Mouse (Mus musculus) natural killer cell, adult 2 months (primary cell): Measurements from ENCODE around the gene Fam160a2.
"Not testable (repeated sequence)": the region's sequence is repeated elsewhere in the genome, so short reads cannot be mapped to it uniquely, and the experiment has no call there.

Source experiments
- DNase-seq, 2 experiments: peaks; one replicate each; pipeline ENCODE4 v3.0.0; 2022; ENCODE audit warnings: low spot score in 2 of 2

Gene Fam160a2

DNA sequence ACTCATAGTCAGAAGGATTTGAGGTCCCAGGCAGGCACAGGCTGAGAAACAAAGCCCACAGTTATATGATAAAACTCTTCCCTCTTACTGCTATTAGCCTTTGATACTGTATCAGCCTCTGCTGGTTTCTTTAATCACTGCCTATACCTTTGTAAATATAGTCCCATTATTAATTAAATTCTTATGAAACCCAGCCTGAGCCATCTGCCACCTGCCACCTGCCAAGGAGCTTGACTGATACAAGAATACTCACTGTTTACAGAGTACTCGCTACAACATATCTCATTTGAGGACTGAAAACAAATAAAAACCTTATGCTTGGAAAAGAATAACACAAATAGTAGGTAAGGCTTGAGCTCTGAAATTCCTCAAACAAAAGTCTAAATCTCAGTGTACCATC lies 5.2 kb downstream of the Fam160a2 start:
- DNase-seq = no peak

GRCm38 (mm10) chr7:105390236-105390635 lies 9.6 kb downstream of the Fam160a2 start:
- DNase-seq = no peak

DNA sequence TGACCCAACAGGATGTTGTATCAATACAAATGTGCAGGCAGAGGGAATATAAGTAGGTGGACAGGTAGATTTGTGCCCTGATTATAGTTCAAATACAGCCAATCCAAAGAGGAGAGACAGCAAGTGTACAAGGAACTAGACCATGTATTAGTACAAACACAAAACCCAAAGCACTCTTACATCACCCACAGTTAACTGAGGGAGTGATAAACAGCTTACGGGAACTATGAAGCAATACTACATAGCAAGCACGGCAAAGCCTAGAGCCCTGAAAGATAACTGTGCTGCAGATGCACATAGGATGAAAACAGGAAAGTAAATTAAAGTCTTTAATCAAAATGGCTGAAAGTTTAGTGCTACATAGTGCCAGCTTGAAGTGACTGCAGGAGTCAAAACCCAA lies 12.2 kb downstream of the Fam160a2 start:
- no peak for DNase-seq

- DNase-seq = no peak
Measured at GRCm38 (mm10) chr7:105380329-105380728, 19.5 kb downstream of the Fam160a2 start.

- DNase-seq = no peak
Measured at GRCm38 (mm10) chr7:105374866-105375265, 25.0 kb downstream of the Fam160a2 start, which contains the start of gene Gm5901. Gene Gm5901, plus strand, starts transcription at chr7:105375038.

DNA sequence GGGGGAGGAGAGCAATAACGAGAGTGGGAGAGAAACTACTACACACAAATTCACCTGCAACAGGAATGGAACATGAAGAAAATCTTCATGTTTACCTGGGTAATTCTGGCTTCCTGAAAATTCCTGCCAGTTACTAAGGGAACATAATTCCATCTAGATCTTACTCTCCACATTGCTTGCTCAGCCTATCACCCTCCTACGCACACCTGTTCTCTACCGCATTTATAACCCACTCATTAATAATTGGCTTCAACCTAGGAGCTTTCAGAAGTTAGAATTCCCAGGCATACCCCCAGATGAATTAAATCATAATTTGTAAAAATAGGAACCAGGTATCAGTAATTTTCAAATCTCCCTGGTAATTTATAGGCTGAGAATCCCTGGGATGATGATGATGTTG lies 25.9 kb downstream of the Fam160a2 start:
- DNase-seq = no peak

DNA sequence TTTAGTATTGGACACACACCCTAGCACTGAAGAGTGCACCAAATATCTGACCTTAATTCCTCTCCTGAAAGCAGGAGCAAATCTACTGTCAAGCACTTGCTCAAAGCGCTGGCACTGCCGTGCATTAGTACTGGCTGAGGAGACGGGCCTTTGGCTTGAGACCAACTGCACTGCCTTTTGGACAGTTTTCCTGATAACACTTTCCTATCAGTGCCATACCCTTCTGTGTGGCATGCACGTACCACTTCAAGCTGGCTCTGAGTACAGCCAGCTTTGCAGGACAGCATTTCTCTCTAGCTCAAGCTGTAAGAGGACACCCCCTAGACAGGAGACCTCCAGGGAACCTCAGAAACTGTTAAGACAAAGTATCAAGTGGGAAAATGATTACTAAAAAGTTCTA lies 26.3 kb downstream of the Fam160a2 start:
- no peak for DNase-seq

GRCm38 (mm10) chr7:105372912-105373311 lies 26.9 kb downstream of the Fam160a2 start:
- DNase-seq = peak; percentile 17 to 37

DNA sequence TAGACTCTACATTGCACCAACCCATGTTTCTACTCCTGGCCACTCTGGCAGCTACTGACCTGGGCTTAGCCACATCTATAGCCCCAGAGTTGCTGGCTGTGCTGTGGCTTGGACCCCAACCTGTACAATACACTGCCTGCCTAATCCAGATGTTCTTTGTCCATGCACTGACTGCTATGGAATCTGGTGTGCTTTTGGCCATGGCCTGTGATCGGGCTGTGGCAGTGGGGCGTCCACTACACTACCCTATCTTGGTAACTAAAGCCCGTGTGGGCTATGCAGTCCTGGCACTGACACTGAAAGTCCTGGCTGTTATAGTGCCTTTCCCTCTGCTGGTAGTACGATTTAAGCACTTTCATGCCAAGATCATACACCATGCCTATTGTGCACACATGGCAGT lies 31.3 kb downstream of the Fam160a2 start:
- no peak for DNase-seq

GRCm38 (mm10) chr7:105367930-105368329 lies 31.9 kb downstream of the Fam160a2 start, which contains the start of gene Olfr692:
Gene Olfr692, plus strand, starts transcription at chr7:105368230.
- DNase-seq = no peak

GRCm38 (mm10) chr7:105367268-105367667 lies 32.6 kb downstream of the Fam160a2 start:
- no peak for DNase-seq

DNA sequence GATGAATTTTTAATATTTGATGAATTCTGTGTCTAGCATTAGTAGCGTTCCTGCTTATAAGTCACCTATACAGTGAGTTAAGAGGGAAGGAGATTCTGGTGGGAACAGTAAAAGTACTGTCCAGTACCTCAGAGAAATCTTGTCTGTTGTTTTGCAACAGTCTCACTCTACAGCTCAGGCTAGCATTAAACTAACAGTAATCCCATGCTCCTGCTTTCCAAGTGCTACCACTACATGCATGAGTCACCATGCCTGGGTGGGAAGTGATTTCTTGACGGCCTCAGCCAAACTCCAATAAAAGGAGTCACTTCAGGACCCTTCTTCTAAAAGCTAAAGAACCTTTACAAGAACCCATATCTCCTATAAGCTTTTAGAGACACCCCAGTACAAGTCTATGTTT lies 38.1 kb downstream of the Fam160a2 start:
- no peak for DNase-seq

DNA sequence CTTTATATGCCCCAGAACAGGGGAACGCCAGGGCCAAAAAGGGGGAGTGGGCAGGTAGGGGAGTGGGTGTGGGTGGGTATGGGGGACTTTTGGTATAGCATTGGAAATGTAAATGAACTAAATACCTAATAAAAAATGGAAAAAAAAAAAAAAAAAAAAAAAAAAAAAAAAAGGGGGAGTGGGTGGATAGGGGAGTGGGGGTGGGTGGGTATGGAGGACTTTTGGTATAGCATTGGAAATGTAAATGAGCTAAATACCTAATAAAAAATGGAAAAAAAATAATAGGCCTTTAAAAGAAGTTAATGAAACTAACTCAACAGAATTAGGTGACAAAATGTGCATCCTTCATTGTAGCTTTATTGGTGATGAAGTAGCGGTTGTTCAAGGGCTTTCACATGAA lies 43.4 kb downstream of the Fam160a2 start:
- not testable (repeated sequence) for DNase-seq

DNA sequence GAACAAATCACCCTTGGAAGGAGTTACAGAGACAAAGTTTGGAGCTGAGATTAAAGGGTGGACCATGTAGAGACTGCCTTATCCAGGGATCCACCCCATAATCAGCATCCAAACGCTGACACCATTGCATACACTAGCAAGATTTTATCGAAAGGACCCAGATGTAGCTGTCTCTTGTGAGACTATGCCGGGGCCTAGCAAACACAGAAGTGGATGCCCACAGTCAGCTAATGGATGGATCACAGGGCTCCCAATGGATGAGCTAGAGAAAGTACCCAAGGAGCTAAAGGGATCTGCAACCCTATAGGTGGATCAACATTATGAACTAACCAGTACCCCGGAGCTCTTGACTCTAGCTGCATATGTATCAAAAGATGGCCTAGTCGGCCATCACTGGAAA lies 43.8 kb downstream of the Fam160a2 start:
- DNase-seq = not testable (repeated sequence)

- no peak for DNase-seq
Measured at GRCm38 (mm10) chr7:105342752-105343151, 57.1 kb downstream of the Fam160a2 start.

DNA sequence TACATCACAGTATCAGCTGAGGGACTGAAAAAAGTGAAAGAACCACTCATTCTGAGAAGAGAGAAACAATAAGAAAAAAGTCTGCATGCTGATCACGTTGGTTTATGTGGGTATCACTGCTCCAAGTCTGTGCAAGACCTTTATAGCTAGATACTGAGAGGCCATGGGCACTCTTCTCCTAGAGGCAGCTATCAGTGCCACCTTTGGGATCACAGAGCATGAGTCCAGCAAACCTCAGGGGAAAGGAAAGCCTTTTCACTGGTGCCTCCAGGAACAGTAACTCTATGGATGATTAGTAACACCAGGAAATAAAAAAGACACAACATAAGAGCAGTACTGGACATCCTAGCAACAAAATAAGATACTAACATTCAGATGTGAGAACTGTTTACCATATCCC lies 57.7 kb downstream of the Fam160a2 start, which contains the start of gene Olfr691:
Olfr691 (minus strand) TSS at position 101 of the 400 bp plus-strand sequence.
- no peak for DNase-seq

DNA sequence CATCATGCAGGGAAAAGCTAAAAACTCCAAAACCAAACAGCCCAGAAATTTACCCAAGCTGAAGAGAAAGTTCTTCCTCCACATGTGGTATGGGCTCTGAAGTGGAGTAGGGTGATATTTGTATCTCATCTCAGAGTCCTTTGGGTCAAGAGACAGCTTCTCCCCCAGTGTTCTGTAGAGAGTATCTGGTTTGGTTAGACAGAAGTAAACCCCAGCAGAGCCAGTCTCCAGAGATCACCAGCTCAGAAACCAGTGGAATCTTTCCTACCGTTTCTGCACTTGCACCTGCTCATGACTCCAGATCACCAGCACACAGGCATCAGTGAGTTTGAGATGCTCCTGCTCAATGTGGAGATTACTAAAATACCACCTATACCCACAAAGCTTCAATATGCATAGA lies 65.8 kb downstream of the Fam160a2 start, which contains the start of gene Olfr690:
Olfr690 (minus strand) TSS at position 101 of the 400 bp plus-strand sequence.
- no peak for DNase-seq

- no peak for DNase-seq
Measured at GRCm38 (mm10) chr7:105325302-105325701, 74.6 kb downstream of the Fam160a2 start.
